9 mouse cellular contexts compared by ENCODE assay signal in the genomic region with DNA sequence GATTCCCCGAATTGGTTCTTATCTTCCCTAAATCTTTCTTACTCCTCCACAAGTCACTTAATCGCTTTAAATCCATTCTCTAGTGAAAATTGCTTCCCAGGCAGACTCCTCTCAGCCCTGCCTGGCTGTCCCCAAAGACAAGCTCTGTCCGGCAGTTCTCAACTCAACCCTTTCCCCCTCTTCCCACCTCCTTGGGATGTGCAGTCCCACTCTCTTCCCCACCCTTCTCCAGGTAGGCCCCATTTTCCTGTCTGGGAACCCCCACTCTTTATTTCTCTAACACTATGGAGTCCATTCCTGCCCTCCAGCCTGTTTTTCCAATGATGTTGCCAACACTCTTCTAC. TPM values are rescaled to one million over a fixed set of nuclear protein-coding genes. Genes with fewer than 3 reads are reported as not detected.
DNase-seq lines count a peak whose midpoint lies in the region; ATAC-seq and TF ChIP-seq lines count a peak whose summit lies in the region.
"Had no signal": no experiment of that assay in that cellular context is flagged by ENCODE, and none has a peak within 500 bp of the region (broad histone marks: within the 10 kb centered on the region; RNA-seq: fewer than 3 reads in every experiment).

No protein-coding gene starts in this region.

- intact Hi-C loops in gastrocnemius, postnatal 14 days (cut with DNase I; ENCODE audit: low total_unique reads) = no loop called here

- H3K4me1 ChIP-seq in lung, adult 2 months (ENCODE audit: control insufficient read depth, insufficient read depth, low read length) = peaks cover 46% of the 10 kb centered on the region
- peaks cover 44% of the 10 kb centered on the region for H3K4me1 ChIP-seq in embryonic facial prominence, embryonic 14.5 days (ENCODE audit: control insufficient read depth, insufficient read depth, low read length)
- peaks cover 48% of the 10 kb centered on the region for H3K4me1 ChIP-seq in limb, embryonic 10.5 days
- H3K4me1 ChIP-seq in neural tube, embryonic 15.5 days = peaks cover 57% of the 10 kb centered on the region

- H3K27me3 ChIP-seq in embryonic facial prominence, embryonic 14.5 days (replicated peaks; ENCODE audit: control insufficient read depth, insufficient read depth, low read length) = no peaks in the 10 kb centered on the region
- H3K27me3 ChIP-seq in limb, embryonic 10.5 days (ENCODE audit: low read depth, poor library complexity, severe bottlenecking) = no peaks in the 10 kb centered on the region
- H3K27me3 ChIP-seq in neural tube, embryonic 15.5 days (replicated peaks) = no peaks in the 10 kb centered on the region

- ATAC-seq in embryonic facial prominence, embryonic 14.5 days (ENCODE audit: low read depth) = no peak
- ATAC-seq in neural tube, embryonic 15.5 days (ENCODE audit: low FRiP score) = no peak
- ATAC-seq in erythroid progenitor cell, adult 5-6 weeks (replicated peaks; ENCODE audit: low FRiP score, poor library complexity, severe bottlenecking) = no peak

- H3K4me2 ChIP-seq in embryonic facial prominence, embryonic 14.5 days (ENCODE audit: low read depth, low read length) = peak overlapping the region; percentile 93
- H3K4me2 ChIP-seq in neural tube, embryonic 15.5 days = peak overlapping the region; percentile 86

- TF ChIP-seq CTCF in lung, adult 2 months (IDR thresholded peaks at IDR 0.05; ENCODE audit: insufficient read depth, low read length) = no peak

- H3K36me3 ChIP-seq in embryonic facial prominence, embryonic 14.5 days (ENCODE audit: control insufficient read depth, insufficient read depth, low read length) = no peaks in the 10 kb centered on the region
- H3K36me3 ChIP-seq in limb, embryonic 10.5 days = peaks cover 6% of the 10 kb centered on the region
- H3K36me3 ChIP-seq in neural tube, embryonic 15.5 days = no peaks in the 10 kb centered on the region

- H3K27ac ChIP-seq in embryonic facial prominence, embryonic 14.5 days (replicated peaks; ENCODE audit: low read depth, low read length) = peak overlapping the region; percentile 67; the same call in 1 of the 2 replicates
- peak overlapping the region; percentile 94 for H3K27ac ChIP-seq in limb, embryonic 10.5 days
- peak overlapping the region; percentile 78 for H3K27ac ChIP-seq in neural tube, embryonic 15.5 days (replicated peaks)

- TF ChIP-seq POLR2A in lung, adult 2 months (IDR thresholded peaks at IDR 0.05; ENCODE audit: borderline replicate concordance, extremely low read depth, low read depth, low read length) = no peak

- no peaks in the 10 kb centered on the region for H3K9me3 ChIP-seq in embryonic facial prominence, embryonic 14.5 days (ENCODE audit: control insufficient read depth, low read length)
- no peaks in the 10 kb centered on the region for H3K9me3 ChIP-seq in limb, embryonic 10.5 days (replicated peaks)
- H3K9me3 ChIP-seq in neural tube, embryonic 15.5 days (replicated peaks) = no peaks in the 10 kb centered on the region

- H3K9ac ChIP-seq in embryonic facial prominence, embryonic 14.5 days (ENCODE audit: low read depth, low read length) = peak overlapping the region; percentile 86
- H3K9ac ChIP-seq in neural tube, embryonic 15.5 days (replicated peaks) = peak overlapping the region; percentile 73

- peak overlapping the region; percentile 68 for H3K4me3 ChIP-seq in lung, adult 2 months (replicated peaks; ENCODE audit: extremely low read depth, low read depth, low read length)
- peak overlapping the region; percentile 65 for H3K4me3 ChIP-seq in embryonic facial prominence, embryonic 14.5 days (ENCODE audit: low read depth, low read length)
- H3K4me3 ChIP-seq in limb, embryonic 10.5 days = peak overlapping the region; percentile 80
- H3K4me3 ChIP-seq in neural tube, embryonic 15.5 days (replicated peaks) = peak overlapping the region; percentile 64

- no peak for DNase-seq in lung, adult 2 months
- DNase-seq in lung, postnatal 25 days (ENCODE audit: low spot score) = no peak
- DNase-seq in embryonic facial prominence, embryonic 14.5 days (ENCODE audit: low spot score) = no peak
- no peak for DNase-seq in limb, embryonic 10.5 days (ENCODE audit: low spot score)
- no peak for DNase-seq in gastrocnemius, postnatal 14 days
- no peak for DNase-seq in spleen, adult 12 weeks (ENCODE audit: low spot score)
- DNase-seq: thymus, postnatal 25 days had no signal

- WGBS in lung, adult 2 months = 5% methylated on average over 3 of the region's 3 CpGs
- WGBS in embryonic facial prominence, embryonic 14.5 days = 0% methylated on average over 3 of the region's 3 CpGs
- WGBS in limb, embryonic 10.5 days = 3% methylated on average over 3 of the region's 3 CpGs
- WGBS in neural tube, embryonic 15.5 days = 4% methylated on average over 3 of the region's 3 CpGs

RNA-seq across cellular contexts. Expression of a gene that starts 9.3 kb away (rescaled TPM):
- polyA plus RNA-seq in lung, adult 2 months (2012; rRNA removed) = 242 and 274 TPM in 2 replicates
- 203 and 214 TPM in 2 replicates for polyA plus RNA-seq in embryonic facial prominence, embryonic 14.5 days (2014; fragmentation: Nextera tagmentation; extraction: Ambion mirVana)
- polyA plus RNA-seq in limb, embryonic 10.5 days (2016; fragmentation: Nextera tagmentation; extraction: Ambion mirVana) = 267 and 319 TPM in 2 replicates
- 383 and 395 TPM in 2 replicates for polyA plus RNA-seq in neural tube, embryonic 15.5 days (2015; fragmentation: Nextera tagmentation; extraction: Ambion mirVana)
- 100 to 1,000 TPM; 258 to 262 TPM for total RNA-seq in gastrocnemius, postnatal 14 days (2021)
- 3.4 and 7.2 TPM in 2 replicates for total RNA-seq in erythroid progenitor cell, adult 5-6 weeks (2015; ENCODE audit: low replicate concordance)
- total RNA-seq in erythroid progenitor cell, adult 5-6 weeks (2017; ENCODE audit: low replicate concordance) = 1.4 and 9.2 TPM in 2 replicates

RNA-seq across cellular contexts. Expression of a gene that starts 47.6 kb away (rescaled TPM):
- 16.0 and 18.4 TPM in 2 replicates for polyA plus RNA-seq in lung, adult 2 months (2012; rRNA removed)
- polyA plus RNA-seq in embryonic facial prominence, embryonic 14.5 days (2014; fragmentation: Nextera tagmentation; extraction: Ambion mirVana) = 13.6 and 13.8 TPM in 2 replicates
- 33.5 and 40.4 TPM in 2 replicates for polyA plus RNA-seq in limb, embryonic 10.5 days (2016; fragmentation: Nextera tagmentation; extraction: Ambion mirVana)
- polyA plus RNA-seq in neural tube, embryonic 15.5 days (2015; fragmentation: Nextera tagmentation; extraction: Ambion mirVana) = 3.1 and 4.9 TPM in 2 replicates
- 1 to 10 TPM; 2.2 to 2.6 TPM for total RNA-seq in gastrocnemius, postnatal 14 days (2021)
- 9.6 TPM in 1 of 2 replicates, not detected in the other for total RNA-seq in erythroid progenitor cell, adult 5-6 weeks (2015; ENCODE audit: low replicate concordance)
- total RNA-seq in erythroid progenitor cell, adult 5-6 weeks (2017; ENCODE audit: low replicate concordance) = not detected in 2 replicates
